Mouse (Mus musculus) intestine, postnatal 0 days (tissue): ENCODE results near the gene Xpnpep1. TPM values are rescaled to one million over a fixed set of nuclear protein-coding genes. Genes with fewer than 3 reads are reported as not detected.
A peak's percentile ranks its signal among the peaks of the same experiment; 100 is the strongest.

Experiments used
- ATAC-seq: fragments of 200-750 bp; cut with Nextera tagmentation; 2 replicates; pipeline ENCODE4 v1.8.0; 2017; ENCODE audit warnings: mild to moderate bottlenecking, moderate TSS enrichment, moderate library complexity
- H3K27ac ChIP-seq: fragments of 300-500 bp; sonication (generic); 2 replicates; pipeline ENCODE4 v1.5.1; 2014; ENCODE audit warnings: mild to moderate bottlenecking, low read depth, low read length, moderate library complexity
- H3K27me3 ChIP-seq: fragments of 300-500 bp; sonication (generic); replicated peaks from 2 replicates; pipeline ENCODE4 v1.6.1; 2014; ENCODE audit warnings: low read length, mixed read lengths; ENCODE audit not compliant: control insufficient read depth, insufficient read depth
- H3K36me3 ChIP-seq: fragments of 300-500 bp; sonication (generic); 2 replicates; pipeline ENCODE4 v1.6.1; 2014; ENCODE audit warnings: mild to moderate bottlenecking, moderate library complexity; ENCODE audit not compliant: control insufficient read depth, insufficient read depth
- H3K4me1 ChIP-seq: fragments of 300-500 bp; sonication (generic); replicated peaks from 2 replicates; pipeline ENCODE4 v1.6.1; 2014; ENCODE audit warnings: antibody characterized with exemption, low read length, mixed read lengths; ENCODE audit not compliant: control insufficient read depth, insufficient read depth
- H3K4me2 ChIP-seq: fragments of 300-500 bp; sonication (generic); replicated peaks from 2 replicates; pipeline ENCODE4 v1.6.1; 2014; ENCODE audit warnings: low read depth, mild to moderate bottlenecking, moderate library complexity
- H3K4me3 ChIP-seq: fragments of 300-500 bp; sonication (generic); 2 replicates; pipeline ENCODE4 v1.5.1; 2014; ENCODE audit warnings: low read depth, low read length
- H3K9ac ChIP-seq: fragments of 300-500 bp; sonication (generic); 2 replicates; pipeline ENCODE4 v1.6.1; 2014; ENCODE audit warnings: mild to moderate bottlenecking, low read depth, low read length
- H3K9me3 ChIP-seq: fragments of 300-500 bp; sonication (generic); 2 replicates; pipeline ENCODE4 v1.6.1; 2016; ENCODE audit warnings: mixed run types; ENCODE audit not compliant: control insufficient read depth
- CTCF ChIP-seq: sonication (generic); IDR thresholded peaks from 2 replicates; pipeline ENCODE4 v1.5.1; 2016; ENCODE audit warnings: low read depth, mild to moderate bottlenecking, control low read depth, antibody characterized with exemption, moderate library complexity
- WGBS: fragments of 180-500 bp; shearing (Covaris S2); extraction: QIAGEN DNeasy Blood & Tissue Kit; methylation state at CpG from one replicate; pipeline ENCODE4 v1.1.7; 2014; 5-methylcytosine and 5-hydroxymethylcytosine counted together
- polyA plus RNA-seq: library from polyadenylated mRNA; unstranded; fragments of >200 nt; fragmentation: Nextera tagmentation; extraction: Ambion mirVana; gene quantifications from 2 replicates; pipeline ENCODE4 v1.2.1, GENCODE M21; 2015

Xpnpep1 gene
- polyA plus RNA-seq, 1 experiment from 2014 or later, result 333 TPM

GRCm38 (mm10) chr19:53022037-53022614 is 17.9 kb downstream of the Xpnpep1 start:
- Histone ChIP-seq H3K27me3 (no peaks in the 10 kb centered on the region), H3K9me3 (no peaks in the 10 kb centered on the region), H3K4me2 (peak overlapping the region; percentile 27), H3K4me1 (0 out of 2 replicates have a peak, but pooled peaks cover 14% of the 10 kb centered on the region), H3K36me3 (peaks cover 51% of the 10 kb centered on the region), H3K27ac (peak overlapping the region; percentile 90), H3K4me3 (no peak overlapping the region), H3K9ac (0 out of 2 replicates have a peak overlapping the region, but pooled peaks have one; percentile 17)
- WGBS, result 16% methylated on average over 8 of the region's 8 CpGs
- peak; percentile 69 for ATAC-seq
- no peak for TF ChIP-seq CTCF

- Histone ChIP-seq H3K4me2 (no peak overlapping the region; the same call in 1 of the 2 replicates), H3K27ac (peak overlapping the region; percentile 90), H3K27me3 (no peaks in the 10 kb centered on the region), H3K4me3 (no peak overlapping the region), H3K9ac (0 out of 2 replicates have a peak overlapping the region, but pooled peaks have one; percentile 17), H3K4me1 (0 out of 2 replicates have a peak, but pooled peaks cover 14% of the 10 kb centered on the region), H3K36me3 (peaks cover 50% of the 10 kb centered on the region), H3K9me3 (no peaks in the 10 kb centered on the region)
- WGBS, result 42% methylated on average over 10 of the region's 10 CpGs
- TF ChIP-seq CTCF, result peak; percentile 70
- peak; percentile 74 for ATAC-seq
Measured at GRCm38 (mm10) chr19:53021537-53021936, 18.5 kb downstream of the Xpnpep1 start.

GRCm38 (mm10) chr19:53019716-53020463 is 20.1 kb downstream of the Xpnpep1 start:
- no peak for ATAC-seq
- H3K36me3 ChIP-seq, result peaks cover 47% of the 10 kb centered on the region
- peak; percentile 82 for TF ChIP-seq CTCF

GRCm38 (mm10) chr19:53017954-53018353 is 22.1 kb downstream of the Xpnpep1 start:
- Histone ChIP-seq H3K27ac (peak overlapping the region; percentile 36; the same call in 1 of the 2 replicates), H3K4me1 (0 out of 2 replicates have a peak, but pooled peaks cover 13% of the 10 kb centered on the region), H3K4me2 (no peak overlapping the region), H3K36me3 (peaks cover 52% of the 10 kb centered on the region), H3K27me3 (no peaks in the 10 kb centered on the region), H3K9ac (no peak overlapping the region), H3K9me3 (no peaks in the 10 kb centered on the region), H3K4me3 (no peak overlapping the region)
- WGBS, result 77% methylated on average over 9 of the region's 9 CpGs
- no peak for ATAC-seq
- TF ChIP-seq CTCF, result no peak

More at GRCm38 (mm10) chr19:53019716-53020463, 20.1 kb downstream of the Xpnpep1 start:
- no peak overlapping the region for H3K4me2 ChIP-seq
- H3K9me3 ChIP-seq, result no peaks in the 10 kb centered on the region
- 66% methylated on average over 13 of the region's 13 CpGs for WGBS
- H3K9ac ChIP-seq, result no peak overlapping the region
- H3K4me3 ChIP-seq, result no peak overlapping the region
- no peaks in the 10 kb centered on the region for H3K27me3 ChIP-seq
- H3K27ac ChIP-seq, result 0 out of 2 replicates have a peak overlapping the region, but pooled peaks have one; percentile 21
- 0 out of 2 replicates have a peak, but pooled peaks cover 14% of the 10 kb centered on the region for H3K4me1 ChIP-seq

- H3K4me1 ChIP-seq, result 0 out of 2 replicates have a peak, but pooled peaks cover 11% of the 10 kb centered on the region
- TF ChIP-seq CTCF, result no peak
- H3K27ac ChIP-seq, result peak overlapping the region; percentile 36; the same call in 1 of the 2 replicates
- H3K4me3 ChIP-seq, result no peak overlapping the region
- no peak overlapping the region for H3K9ac ChIP-seq
- H3K4me2 ChIP-seq, result no peak overlapping the region
- H3K36me3 ChIP-seq, result peaks cover 56% of the 10 kb centered on the region
- H3K9me3 ChIP-seq, result no peaks in the 10 kb centered on the region
- 88% methylated on average over 11 of the region's 11 CpGs for WGBS
- no peaks in the 10 kb centered on the region for H3K27me3 ChIP-seq
- no peak for ATAC-seq
Measured at GRCm38 (mm10) chr19:53017248-53017647, 22.8 kb downstream of the Xpnpep1 start.

GRCm38 (mm10) chr19:53014910-53015710 is 24.9 kb downstream of the Xpnpep1 start:
- ATAC-seq, result no peak
- TF ChIP-seq CTCF, result no peak
- Histone ChIP-seq H3K27ac (no peak overlapping the region), H3K4me3 (no peak overlapping the region), H3K4me1 (0 out of 2 replicates have a peak, but pooled peaks cover 6% of the 10 kb centered on the region), H3K27me3 (no peaks in the 10 kb centered on the region), H3K9me3 (no peaks in the 10 kb centered on the region), H3K36me3 (peaks cover 72% of the 10 kb centered on the region), H3K9ac (no peak overlapping the region), H3K4me2 (no peak overlapping the region)
- 79% methylated on average over 21 of the region's 21 CpGs for WGBS
